Mouse (Mus musculus) right cerebral cortex, adult 18-20 months (tissue): Measurements from ENCODE around the gene P4hb.

ENCODE experiments used
- DNase-seq: peaks from one replicate; pipeline ENCODE4 v3.0.0; 2022; ENCODE audit warnings: mixed read lengths

Gene P4hb

DNA sequence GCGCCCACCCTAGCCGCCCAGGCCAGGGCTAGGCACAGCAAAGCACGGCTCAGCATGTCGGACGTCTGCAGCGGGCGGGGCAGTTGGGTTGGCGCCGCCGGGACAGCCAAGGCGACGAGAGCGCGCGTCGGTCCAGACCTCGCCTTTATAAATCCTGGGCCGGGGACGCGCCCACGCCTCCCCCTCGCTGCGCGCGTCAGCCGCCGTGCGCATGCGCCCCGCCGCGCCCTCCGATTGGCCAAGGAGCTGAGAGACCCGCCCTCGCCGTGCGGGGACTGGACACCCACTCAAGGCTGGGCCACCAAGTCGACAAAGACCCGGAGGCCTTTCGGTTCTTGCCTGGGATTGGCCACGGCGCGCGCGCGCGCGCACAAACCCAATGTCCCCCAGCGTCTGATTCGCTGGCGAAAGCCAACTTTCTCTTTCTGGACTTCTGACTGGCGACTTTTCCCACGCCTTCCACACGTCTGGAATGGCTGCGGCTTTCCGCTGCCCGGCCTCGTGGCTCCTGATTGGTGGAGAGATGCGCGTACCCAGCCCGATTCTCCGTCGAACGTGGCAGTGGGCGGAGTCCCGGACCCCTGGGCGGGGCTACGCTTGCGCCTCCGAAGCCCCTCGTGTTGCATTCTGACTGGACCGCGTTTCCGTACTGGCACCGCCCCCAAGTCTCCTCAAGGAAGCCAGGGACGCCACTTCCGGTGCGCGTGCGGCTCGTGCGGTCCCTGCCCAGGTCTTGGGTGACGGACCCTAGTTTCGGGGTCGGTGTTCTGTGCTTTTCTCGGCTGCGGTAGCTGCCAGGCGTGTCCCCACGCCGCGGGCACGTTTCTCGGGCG, at the start of gene P4hb:
Gene P4hb (minus strand): TSS at position 502 of the 833 bp plus-strand sequence.
- DNase-seq, result peak; percentile 100

DNA sequence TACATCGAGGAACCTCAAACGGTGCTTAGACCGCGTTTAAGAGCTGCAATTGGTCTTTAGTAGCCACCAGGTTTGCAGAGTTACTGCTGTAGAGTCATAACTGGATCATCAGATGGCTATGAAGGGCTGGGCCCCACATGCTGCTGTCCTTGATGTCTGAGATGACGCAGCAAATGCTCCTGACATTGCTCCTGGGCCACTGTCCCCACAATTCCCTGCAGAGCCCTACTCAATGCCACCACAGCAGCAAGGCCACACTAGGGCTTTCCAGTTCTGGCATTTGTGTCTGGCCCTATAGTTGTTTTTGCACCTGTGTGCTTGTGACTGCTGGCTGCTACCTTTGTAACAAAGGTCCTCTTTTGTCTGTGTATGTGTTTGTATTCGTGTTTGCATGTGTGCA, 49.8 kb upstream of the P4hb start:
- no peak for DNase-seq

DNA sequence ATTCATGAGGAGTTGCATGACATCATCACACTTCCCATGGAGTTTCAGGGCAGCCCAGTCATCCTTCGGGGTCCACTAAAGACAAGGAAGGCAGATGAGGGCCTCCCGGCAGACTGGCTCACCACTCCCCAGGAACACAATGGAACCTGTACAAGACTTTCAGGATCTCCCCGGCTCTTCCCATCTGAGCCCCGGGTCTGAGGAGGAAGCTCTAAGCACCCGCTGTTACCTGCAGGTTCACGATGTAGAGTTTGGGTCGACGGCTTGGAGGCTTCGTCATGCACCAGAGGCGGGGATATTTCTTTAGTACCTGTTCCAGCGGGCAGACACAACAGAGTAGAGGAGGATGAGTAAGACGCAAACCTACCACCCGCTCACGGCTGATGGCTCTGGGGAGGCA, 47.1 kb upstream of the P4hb start:
- DNase-seq, result no peak

DNA sequence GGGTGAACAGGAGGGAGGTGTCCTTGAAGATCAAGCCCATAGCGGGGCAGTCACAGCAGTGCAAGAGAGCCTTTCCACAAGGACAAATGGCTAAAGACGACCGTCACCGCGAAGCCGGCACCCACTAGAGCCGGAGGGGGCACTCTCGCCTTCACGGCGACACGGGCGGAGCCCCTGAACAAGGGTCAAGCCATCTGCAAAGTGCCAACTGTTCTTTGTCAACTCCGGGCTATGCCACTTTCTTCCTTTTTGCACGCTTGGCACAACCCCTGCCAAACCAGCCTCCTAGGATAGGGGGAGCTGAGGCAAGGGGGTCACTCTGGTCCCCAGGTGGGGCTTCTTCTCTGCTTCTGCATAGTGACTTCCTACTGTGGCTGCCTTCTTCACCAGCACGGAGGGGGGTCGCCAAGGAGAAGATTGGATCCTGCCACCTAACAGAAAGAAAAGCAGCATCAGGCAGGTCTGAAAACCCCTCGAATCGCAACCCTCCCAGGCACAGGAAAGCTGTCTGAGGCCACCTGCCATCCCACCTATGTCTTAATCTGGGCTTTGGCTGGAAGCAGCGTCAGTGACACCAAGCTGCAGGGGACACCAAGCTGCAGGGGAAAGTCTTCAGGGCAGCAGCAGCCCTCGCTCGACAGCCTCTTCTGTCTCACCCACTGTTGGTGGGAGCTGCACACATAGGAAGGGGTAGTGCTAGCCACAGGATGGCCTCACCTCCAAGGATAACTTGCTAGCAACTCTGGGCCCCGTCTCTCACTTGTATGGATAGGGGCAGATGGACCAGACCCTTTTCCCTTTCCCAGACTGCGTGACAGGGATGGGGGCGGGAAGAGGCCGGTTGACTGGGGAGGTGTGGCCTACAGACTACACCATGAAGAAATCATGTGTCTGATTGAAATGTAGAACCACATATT, 45.8 kb upstream of the P4hb start:
- no peak for DNase-seq

DNA sequence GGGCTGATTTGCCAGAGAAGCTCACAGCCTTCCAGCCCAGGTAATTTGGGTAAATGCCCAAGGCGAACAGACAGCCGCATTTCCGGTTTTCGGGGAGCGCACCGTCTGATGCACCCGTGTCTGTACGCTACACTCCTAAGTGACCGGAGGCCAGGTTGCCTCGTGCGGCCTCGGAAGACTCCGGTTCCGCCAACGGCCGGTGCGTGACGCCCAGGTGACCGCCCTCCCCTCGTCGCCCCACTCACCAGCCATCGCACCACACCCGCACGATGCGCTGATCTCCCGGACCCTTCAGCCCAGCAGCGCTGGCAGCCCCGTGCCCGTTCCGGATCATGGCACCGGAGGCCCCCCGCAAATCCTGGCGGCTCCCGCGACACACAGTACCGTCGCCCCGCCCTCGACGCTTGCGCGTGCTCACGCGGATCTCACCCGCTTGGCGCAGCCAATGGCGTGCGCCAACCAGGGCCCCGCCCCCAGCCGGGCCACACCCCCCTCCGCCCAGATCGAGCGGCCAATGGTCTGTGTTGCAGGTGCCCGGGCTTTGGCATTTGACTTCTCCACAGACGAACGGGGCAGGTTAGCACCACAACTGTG, 44.6 kb upstream of the P4hb start, which contains the start of gene Pcyt2:
Gene Pcyt2 (minus strand): TSS at position 418 of the 594 bp plus-strand sequence.
- peak; percentile 94 for DNase-seq

DNA sequence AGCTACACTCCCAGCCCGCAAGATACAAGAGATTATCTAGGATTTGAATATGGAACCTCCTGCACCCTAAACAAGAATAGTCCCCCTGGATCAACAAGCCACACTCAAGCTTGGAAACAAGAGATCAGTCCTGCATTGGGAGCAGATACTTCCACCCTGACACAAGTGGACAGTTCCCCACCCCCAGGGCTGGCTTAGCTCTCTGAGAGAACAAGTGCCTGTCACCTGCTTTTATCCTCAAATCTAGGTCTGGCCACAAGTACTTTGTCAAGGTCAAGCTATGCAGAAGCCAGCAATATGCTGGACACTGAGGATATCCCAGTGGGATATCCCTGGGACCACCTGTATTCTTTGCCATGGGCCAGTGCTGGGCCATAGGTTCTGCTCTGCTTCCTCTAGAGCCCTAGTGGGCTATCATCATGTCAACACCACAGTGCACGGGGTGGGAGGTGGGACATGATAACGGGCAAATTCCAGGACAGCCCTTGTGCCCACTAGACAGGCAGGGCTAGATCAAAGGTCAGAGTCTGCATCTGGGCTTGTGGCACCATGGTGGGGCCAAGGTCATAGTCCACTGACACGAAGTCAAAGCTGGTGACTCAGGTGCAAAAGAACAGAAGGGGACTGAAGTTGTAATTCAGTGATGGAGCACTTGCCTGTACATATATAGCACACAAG, 43.7 kb upstream of the P4hb start:
- no peak for DNase-seq

DNA sequence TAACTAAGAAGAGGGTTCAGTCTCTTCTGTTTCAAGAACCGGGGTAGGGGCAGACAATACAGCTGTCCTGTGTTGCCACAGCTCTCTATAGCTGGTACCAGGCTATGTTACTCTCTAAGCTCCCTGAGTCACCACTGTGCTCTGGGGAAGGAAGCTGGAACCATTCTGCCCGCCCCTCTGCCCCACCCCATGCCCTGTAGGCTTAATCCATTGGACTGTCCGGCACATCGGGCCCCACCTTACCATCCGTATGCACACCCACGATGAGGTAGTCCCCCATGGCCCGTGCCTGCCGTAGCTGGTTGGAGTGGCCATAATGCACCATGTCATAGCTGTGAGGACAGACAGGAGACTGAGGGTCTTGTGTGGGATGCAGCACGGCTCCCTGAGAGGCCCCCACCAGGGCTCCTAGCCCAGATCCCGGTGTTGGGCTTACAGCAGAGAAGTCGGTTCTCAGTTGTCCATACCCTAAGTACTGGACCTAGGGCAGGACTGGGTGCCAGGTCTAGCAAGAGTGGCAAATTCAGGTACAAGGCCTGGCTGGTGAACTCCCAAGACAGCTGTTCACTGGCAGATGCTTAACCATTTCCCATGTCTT, 42.7 kb upstream of the P4hb start:
- DNase-seq, result no peak

DNA sequence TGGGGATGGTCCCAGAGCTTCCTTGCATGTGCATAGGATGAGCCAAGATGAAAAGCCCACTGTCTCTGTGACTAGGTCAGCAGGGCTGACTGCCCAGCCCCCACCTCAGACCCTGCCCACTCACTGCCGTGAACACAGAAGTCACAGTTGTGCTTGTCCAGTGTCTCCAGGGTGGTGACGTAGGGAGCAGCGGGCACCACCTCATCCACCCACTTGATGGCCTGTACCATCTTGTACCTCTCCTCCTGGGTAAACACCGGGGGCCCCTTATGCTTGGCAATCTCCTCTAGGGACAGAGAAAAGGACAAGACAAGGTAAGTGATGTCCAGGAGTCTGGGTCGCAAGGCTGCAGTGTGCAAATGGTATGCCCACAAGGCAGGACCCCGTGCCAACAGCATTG, 42.1 kb upstream of the P4hb start:
- no peak for DNase-seq

DNA sequence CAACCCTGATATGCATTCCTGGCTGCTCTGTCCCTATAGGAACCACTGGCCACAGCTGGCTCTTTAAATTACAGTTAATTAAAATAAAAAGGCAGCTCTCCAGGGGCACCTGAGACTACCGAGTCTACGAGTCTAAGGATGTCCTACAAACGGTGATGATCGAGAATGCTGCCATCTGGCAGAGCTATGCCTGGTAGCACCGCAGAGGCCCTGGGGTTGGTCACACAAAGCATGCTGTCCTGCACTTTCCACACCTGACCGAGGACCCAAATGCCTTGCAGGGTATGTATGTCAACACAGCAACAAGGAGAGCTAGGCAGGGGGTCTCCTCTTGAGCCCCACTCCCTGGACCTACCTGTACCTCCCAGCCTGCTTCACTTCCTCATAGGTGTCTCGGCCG, 40.9 kb upstream of the P4hb start:
- no peak for DNase-seq

DNA sequence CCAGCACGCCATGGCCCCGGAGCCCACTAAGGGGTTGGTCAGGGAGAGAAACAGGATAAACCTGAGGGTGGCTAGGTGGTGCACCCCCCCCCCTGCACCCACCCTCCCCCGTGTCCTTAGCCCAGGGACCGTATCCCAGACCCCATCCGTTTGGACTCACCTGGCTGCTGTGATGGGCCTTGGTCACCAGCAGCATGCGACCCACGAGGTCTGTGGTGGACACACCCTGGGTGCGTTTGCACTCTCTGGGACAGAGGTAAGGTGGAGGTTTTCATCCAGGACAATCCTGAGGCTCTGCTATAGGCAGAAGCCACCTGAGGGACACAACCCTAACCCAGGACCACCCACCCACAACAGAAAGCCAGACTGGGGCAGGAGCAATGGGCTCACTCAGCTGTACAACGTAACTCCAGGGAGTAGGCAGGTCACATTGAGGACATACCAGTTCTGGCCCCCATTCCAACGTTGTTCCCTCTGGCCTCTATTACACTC, 40.5 kb upstream of the P4hb start:
- no peak for DNase-seq

DNA sequence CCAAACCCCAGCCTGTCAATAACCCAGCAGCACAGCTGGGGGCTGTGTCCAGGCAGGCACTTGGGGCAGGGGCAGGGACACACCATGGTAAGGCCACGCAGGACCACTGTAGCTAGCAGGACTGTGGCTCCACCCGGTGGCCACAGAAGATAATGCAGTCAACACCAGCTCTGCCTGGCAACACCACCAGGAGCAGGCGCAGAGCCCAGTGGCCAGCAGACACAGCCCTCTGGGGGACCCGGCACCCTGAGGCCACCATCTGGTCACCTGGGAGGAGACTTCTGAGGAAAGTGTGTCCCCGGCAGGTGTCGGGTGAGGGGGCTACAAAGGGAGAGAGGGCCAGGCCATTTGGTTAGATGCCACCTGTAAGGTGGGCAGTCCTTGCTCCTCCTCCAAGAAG, 39.7 kb upstream of the P4hb start:
- no peak for DNase-seq

DNA sequence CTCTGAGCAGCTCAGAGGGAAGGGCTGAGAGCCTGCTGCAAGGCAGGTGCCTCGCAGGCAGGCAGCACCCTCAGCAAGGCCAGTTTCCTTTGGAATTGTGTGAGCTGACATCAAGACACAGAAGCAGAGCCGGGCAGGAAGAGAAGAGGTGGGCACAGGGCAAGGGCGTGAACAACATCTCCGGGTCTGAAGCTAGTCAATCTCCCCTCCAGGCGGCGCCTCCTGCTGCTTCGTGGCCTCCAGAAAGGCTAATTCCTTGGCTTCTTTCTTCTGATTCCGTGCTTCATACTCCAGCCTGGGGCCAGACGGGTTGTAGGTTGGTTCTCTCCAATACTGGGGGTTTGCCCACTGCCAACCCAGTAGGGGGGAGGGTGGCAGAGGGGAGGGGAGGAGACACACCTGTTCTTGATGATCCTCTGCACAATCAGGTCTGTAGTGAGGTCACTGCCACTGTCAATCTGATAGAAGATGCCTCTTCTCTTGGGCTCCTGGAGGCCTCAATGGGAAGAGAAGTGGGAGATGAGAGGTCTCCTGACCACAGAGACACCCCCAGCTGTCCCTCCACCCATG, 37.5 kb upstream of the P4hb start:
- no peak for DNase-seq

DNA sequence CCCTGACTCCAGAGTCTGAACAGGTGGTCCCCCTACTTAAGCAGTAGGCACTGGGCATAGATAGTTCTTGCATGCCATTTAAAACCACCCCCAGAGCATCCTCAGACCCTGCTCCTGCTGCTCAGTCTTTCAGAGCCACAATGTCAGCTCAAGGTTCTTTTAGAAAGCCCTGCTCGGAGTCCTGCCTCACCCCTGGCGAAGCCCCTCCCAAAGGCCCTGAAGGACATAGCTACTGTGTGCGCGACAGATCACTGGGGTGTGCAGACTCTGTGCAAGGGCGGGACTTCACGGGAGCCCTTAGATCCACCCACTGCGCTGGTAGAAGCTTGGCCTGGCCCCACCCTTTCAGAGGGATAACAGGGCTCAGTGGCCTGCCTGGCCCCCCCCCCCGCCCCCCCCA, 36.2 kb upstream of the P4hb start:
- DNase-seq, result no peak

DNA sequence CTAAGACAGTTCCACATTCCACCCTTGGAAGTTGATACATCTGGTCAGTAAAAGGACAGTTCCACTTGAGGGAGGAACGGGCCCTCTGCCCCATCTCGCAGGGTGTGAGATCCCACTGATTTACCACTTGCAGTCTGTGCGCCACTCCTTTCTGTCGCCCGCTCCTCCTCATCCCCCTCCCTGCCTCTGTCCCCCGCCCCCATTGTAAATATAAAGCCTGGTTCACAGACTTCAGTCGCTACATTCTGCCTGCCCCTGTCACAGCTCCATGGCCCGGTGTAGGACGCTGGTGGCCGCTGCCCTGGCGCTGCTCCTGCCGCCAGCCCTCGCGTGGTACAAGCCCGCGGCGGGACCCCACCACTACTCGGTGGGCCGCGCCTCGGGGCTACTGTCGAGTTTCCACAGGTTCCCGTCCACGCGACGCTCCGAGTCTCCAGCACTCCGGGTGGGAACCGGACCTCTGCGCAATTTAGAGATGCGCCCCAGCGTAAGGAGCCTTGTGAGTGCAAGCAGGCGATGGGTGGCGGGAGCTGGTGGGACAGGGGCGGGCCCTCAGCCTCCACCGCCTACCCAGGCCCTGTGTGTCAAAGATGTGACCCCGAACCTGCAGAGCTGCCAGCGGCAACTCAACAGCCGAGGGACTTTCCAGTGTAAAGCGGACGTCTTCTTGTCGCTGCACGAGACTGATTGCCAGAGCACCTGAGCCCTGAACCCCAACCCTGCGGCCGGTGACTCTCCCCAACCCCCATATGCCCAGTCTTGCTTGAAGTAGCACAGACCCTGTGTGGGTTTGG, 35.4 kb upstream of the P4hb start, which contains the start of gene Npb:
Gene Npb (plus strand): TSS at position 237 of the 794 bp plus-strand sequence.
- DNase-seq, result no peak

DNA sequence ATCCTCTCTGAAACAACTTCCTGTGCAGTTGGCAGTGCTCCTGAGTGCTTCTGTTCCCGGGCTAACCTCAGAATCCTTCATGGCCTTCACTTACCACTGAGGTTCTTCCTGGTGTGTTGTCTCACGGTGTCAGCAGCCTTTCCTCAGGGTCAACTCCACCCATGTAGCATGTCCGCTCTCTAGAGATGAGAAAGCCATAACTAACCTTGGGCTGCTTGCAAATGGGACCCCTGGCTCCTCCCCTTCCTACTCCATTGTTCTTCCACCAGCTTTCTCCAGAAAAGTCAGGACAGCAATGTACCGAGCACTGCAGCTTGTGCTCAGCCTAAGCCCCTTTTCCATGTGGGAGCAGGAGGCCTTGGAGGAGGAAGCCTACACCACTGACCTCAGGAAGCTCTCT, 33.7 kb upstream of the P4hb start:
- DNase-seq, result no peak

DNA sequence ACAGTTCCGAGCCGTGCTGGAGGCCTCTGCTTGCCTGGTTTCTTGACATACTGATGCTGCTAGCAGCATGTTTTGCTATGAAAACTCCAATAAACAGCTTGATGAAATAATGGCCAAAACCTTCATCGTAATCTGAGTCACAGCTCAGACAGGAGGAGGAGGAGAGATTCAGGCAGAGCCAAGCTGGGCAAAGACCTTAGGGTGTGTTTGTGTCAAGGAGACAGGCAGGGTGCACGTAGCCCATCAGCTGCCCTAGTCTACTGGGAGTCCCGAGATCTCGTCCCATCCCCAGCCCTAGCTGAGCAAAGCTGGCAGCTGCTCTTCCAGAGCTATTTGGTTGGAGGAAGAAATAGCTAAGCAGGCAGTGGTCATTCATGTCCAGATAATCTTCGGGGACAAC, 32.6 kb upstream of the P4hb start:
- no peak for DNase-seq

DNA sequence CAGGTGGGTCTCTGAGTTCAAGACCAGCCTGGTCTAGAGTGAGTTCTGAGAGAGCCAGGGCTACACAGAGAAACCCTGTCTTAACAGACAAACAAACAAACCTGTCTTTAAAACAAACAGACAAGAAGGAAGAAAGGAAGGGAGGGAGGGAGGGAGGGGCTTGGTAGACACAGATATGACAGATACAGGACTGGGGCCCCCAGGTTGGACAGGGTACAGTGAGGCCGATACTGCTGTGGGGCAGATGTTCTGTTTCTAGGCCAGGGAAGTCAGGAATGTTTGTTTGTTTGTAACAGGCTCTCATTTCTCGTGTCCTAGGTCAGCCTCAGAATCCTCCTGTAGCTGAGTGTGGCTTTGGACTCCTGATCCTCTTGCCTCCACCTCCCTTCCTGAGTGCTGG, 30.5 kb upstream of the P4hb start:
- no peak for DNase-seq

DNA sequence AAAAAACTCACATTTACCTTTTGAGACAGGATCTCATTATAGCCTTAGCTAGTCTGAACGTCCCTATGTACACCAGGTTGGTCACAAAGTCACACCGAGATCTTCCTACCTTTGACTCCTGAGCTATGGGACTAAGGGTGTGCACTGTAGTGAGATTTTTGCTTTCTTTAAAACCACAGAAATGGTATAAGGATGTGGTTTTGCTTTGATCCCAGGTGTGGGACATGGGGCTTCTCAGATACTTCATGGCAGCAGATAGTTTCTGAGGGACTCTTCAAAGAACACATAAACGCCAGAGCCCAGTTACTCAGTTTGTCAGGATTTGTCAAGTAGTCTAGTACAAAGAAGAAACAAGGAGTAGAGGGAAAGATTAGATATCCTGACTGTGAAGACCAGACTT, 27.7 kb upstream of the P4hb start:
- DNase-seq, result no peak

DNA sequence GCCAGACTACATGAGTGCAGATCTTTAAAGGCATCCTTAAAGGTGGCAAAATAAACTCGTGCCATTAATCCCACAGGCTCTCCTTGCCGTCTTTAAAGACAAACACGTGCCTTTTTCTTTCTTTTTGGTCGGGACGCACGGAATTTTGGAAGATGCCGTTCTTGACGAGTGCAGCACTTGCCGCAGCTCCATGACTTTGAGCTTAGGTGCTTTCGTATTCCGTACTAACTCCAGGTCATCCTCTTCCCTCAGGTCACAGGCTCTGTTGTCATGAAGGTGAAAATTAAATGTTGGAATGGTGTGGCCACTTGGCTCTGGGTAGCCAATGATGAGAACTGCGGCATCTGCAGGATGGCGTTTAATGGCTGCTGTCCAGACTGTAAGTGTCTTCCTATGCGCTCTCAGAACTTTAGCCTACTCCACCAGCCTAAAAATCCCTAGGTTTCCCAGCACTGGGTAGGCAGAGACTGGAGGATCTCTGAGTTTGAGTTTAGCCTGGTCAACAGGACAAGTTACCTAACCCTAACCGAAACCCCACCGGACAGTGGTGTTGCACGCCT, 26.0 kb upstream of the P4hb start:
- DNase-seq, result no peak

DNA sequence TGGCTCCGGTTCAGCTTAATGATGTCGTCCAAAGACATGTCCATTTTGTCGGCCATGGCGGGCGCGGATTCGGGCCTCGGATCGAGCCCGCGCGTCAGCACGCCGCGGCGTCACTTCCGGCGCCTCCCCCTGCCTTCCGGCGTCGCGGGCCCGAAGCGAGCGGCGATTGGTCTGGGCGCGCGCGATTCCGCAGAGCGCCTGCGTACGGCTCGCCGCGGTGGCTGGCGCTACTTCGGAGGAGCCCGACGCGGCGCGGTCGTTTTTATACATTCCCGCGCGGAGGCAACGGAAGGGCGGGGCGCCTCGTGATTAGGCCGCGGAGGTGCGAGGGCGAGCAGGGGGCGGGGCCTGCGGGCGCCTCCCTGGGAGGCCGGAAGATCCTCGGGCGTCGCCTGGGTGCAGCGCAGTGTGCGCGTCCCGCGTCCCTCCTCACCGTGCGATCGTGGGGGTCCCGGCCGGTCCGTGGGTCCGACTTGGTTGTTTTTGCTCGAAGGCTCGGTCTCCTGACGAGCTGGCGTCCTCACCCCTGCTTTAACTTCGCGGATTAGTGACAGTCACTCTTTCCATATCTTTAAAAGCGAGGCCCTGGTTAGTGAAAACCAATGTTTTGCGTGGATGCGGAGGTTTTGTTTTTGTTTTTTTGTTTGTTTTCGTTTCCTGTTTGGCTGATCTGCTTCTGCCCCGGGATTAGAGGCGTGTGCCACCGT, 25.4 kb upstream of the P4hb start, which contains the start of the genes Alyref and Anapc11:
Gene Alyref (minus strand): TSS at position 83 of the 707 bp plus-strand sequence.
Gene Anapc11 (plus strand): TSS at position 139 of the 707 bp plus-strand sequence.
- peak; percentile 96 for DNase-seq
